Mouse (Mus musculus) lung, postnatal 0 days (tissue): Measurements from ENCODE around the gene Lmtk2. TPM values are rescaled to one million over a fixed set of nuclear protein-coding genes. Genes with fewer than 3 reads are reported as not detected.

Source experiments
- ATAC-seq: fragments of 200-750 bp; cut with Nextera tagmentation; 2 replicates; pipeline ENCODE4 v1.8.0; 2017; ENCODE audit warnings: moderate library complexity
- DNase-seq: peaks from one replicate; pipeline ENCODE4 v3.0.0-alpha.2; 2016; ENCODE audit warnings: low spot score
- H3K27ac ChIP-seq: fragments of 300-500 bp; sonication (generic); 2 replicates; pipeline ENCODE4 v1.5.1; 2014; ENCODE audit warnings: antibody characterized with exemption, mild to moderate bottlenecking, low read length, mixed read lengths
- H3K27me3 ChIP-seq: fragments of 300-500 bp; sonication (generic); replicated peaks from 2 replicates; pipeline ENCODE4 v1.6.1; 2014; ENCODE audit warnings: low read length, mixed read lengths; ENCODE audit not compliant: insufficient read depth
- H3K36me3 ChIP-seq: fragments of 300-500 bp; sonication (generic); 2 replicates; pipeline ENCODE4 v1.6.1; 2014; ENCODE audit warnings: low read length, mixed read lengths; ENCODE audit not compliant: insufficient read depth
- H3K4me1 ChIP-seq: fragments of 300-500 bp; sonication (generic); 2 replicates; pipeline ENCODE4 v1.6.1; 2014; ENCODE audit warnings: antibody characterized with exemption, low read depth, low read length, mixed read lengths; ENCODE audit not compliant: insufficient read depth
- H3K4me2 ChIP-seq: fragments of 300-500 bp; sonication (generic); replicated peaks from 2 replicates; pipeline ENCODE4 v1.6.1; 2014; ENCODE audit warnings: low read depth, mild to moderate bottlenecking, low read length, moderate library complexity, mixed read lengths
- H3K4me3 ChIP-seq: fragments of 300-500 bp; sonication (generic); 2 replicates; pipeline ENCODE4 v1.5.1; 2014; ENCODE audit warnings: low read depth, low read length
- H3K9ac ChIP-seq: fragments of 300-500 bp; sonication (generic); replicated peaks from 2 replicates; pipeline ENCODE4 v1.6.1; 2014; ENCODE audit warnings: low read depth, mild to moderate bottlenecking
- H3K9me3 ChIP-seq: fragments of 300-500 bp; sonication (generic); 2 replicates; pipeline ENCODE4 v1.6.1; 2016; ENCODE audit warnings: low read length, mixed read lengths
- CTCF ChIP-seq: IDR thresholded peaks from 2 replicates; pipeline ENCODE4 v1.5.1; 2016; ENCODE audit warnings: antibody characterized with exemption, mild to moderate bottlenecking
- EP300 ChIP-seq: IDR thresholded peaks from 2 replicates; pipeline ENCODE4 v1.6.1; 2016; ENCODE audit warnings: antibody characterized with exemption, mild to moderate bottlenecking, control low read depth
- WGBS: fragments of 180-500 bp; shearing (Covaris S2); extraction: QIAGEN DNeasy Blood & Tissue Kit; methylation state at CpG from one replicate; pipeline ENCODE4 v1.1.7; 2014; 5-methylcytosine and 5-hydroxymethylcytosine counted together
- polyA plus RNA-seq: library from polyadenylated mRNA; unstranded; fragments of >200 nt; fragmentation: Nextera tagmentation; extraction: Ambion mirVana; gene quantifications from 2 replicates; pipeline ENCODE4 v1.2.1, GENCODE M21; 2015

Lmtk2 gene
- polyA plus RNA-seq, 1 experiment from 2014 or later = 4.5 TPM

DNA sequence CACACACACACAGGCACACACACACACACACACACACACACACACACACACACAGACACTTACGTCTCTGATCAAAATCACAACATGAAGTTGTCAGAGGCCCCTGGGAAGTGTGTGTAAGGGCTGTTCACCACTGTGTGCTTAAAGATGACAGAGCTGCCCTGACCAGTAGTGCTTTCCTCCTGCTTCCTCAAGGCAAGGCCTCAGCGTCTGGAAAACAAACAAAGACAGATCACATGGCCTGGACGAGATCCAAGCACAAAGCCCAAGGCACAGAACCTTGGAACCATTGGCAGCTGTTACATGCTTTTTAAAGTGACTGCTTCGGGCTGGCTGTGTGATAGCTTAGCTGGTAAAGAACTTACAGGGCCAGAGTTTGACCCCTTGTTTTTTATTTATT lies 58.4 kb downstream of the Lmtk2 start:
- ATAC-seq (peak; percentile 93), DNase-seq (peak; percentile 95)
- no peaks in the 10 kb centered on the region for H3K27me3 ChIP-seq
- TF ChIP-seq CTCF = no peak
- TF ChIP-seq EP300 = no peak
- H3K9me3 ChIP-seq = no peaks in the 10 kb centered on the region
- 4% methylated on average over 4 of the region's 4 CpGs for WGBS
- no peaks in the 10 kb centered on the region for H3K4me1 ChIP-seq
- H3K9ac ChIP-seq = no peak overlapping the region
- peak overlapping the region; percentile 44 for H3K27ac ChIP-seq
- no peak overlapping the region for H3K4me2 ChIP-seq
- H3K36me3 ChIP-seq = no peaks in the 10 kb centered on the region
- H3K4me3 ChIP-seq = no peak overlapping the region

DNA sequence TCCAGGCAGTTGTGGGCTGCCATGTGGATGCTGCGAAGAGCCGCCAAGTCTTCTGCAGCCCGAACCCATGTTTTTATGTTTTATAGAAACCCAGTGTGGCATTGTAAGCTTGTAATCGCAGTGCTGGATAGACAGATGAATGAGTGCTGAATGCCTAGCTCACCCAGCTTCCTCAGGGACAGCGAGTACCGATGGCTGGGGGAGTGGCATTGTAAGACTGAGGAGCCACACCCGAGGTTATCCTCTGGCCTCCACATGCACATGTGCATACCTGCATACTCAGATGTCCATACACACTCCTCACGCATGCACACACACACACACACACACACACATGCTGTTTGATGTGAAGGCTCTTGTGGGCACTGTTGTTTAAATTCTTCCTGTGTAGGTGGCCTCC lies 58.9 kb downstream of the Lmtk2 start:
- no peaks in the 10 kb centered on the region for H3K27me3 ChIP-seq

DNA sequence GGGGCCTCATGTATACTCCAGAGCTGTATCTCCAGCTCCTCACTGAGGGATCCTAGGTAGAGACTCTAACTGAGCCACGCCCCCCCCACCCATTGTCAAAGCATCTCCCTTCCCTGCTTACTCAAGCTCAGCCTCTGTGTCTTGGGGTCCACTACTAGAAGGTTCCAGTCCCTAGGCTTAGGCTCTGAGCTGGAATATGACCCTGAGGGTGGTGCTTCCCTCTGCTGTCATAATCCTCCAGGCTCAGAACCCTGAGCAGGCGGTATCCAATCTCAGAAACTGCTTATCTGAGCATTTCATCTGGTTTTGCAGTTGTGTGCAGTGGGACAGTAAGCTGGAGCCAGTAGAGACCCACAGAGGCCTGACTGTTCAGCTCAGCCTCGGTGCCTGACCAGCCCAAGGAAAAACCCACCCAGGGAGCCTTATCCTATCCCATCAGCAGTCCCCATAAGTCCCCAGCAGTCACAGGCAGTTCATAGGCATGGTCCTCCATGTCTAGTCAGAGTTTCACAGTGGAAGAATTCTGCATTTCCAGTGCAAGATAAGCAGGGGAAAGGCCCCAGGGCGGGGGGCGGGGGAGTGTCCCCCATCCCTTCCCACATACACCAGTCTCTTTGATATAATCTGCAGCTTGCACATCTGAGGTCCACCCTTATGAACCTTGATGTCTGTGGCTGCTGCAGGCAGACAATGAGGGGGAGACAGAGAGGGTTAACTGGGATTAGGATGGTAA lies 62.0 kb downstream of the Lmtk2 start:
- H3K4me3 ChIP-seq = no peak overlapping the region
- H3K4me1 ChIP-seq = no peaks in the 10 kb centered on the region
- no peak for ATAC-seq
- H3K27me3 ChIP-seq = no peaks in the 10 kb centered on the region
- no peak overlapping the region for H3K4me2 ChIP-seq
- TF ChIP-seq EP300 (no peak), CTCF (no peak)
- no peak overlapping the region for H3K9ac ChIP-seq
- no peak overlapping the region for H3K27ac ChIP-seq
- no peak for DNase-seq
- 0 out of 2 replicates have a peak, but pooled peaks cover 6% of the 10 kb centered on the region for H3K36me3 ChIP-seq
- WGBS = 92% methylated on average over 5 of the region's 5 CpGs
- no peaks in the 10 kb centered on the region for H3K9me3 ChIP-seq

More for the DNA sequence above, 58.9 kb downstream of the Lmtk2 start:
- H3K36me3 ChIP-seq = no peaks in the 10 kb centered on the region
- peak; percentile 33 for DNase-seq
- no peak for TF ChIP-seq EP300
- no peak for TF ChIP-seq CTCF
- H3K9ac ChIP-seq = no peak overlapping the region
- no peaks in the 10 kb centered on the region for H3K9me3 ChIP-seq
- no peaks in the 10 kb centered on the region for H3K4me1 ChIP-seq
- 74% methylated on average over 8 of the region's 8 CpGs for WGBS
- ATAC-seq = peak; percentile 42; the same call in 1 of the 2 replicates
- H3K27ac ChIP-seq = peak overlapping the region; percentile 44
- H3K4me3 ChIP-seq = no peak overlapping the region
- H3K4me2 ChIP-seq = no peak overlapping the region

DNA sequence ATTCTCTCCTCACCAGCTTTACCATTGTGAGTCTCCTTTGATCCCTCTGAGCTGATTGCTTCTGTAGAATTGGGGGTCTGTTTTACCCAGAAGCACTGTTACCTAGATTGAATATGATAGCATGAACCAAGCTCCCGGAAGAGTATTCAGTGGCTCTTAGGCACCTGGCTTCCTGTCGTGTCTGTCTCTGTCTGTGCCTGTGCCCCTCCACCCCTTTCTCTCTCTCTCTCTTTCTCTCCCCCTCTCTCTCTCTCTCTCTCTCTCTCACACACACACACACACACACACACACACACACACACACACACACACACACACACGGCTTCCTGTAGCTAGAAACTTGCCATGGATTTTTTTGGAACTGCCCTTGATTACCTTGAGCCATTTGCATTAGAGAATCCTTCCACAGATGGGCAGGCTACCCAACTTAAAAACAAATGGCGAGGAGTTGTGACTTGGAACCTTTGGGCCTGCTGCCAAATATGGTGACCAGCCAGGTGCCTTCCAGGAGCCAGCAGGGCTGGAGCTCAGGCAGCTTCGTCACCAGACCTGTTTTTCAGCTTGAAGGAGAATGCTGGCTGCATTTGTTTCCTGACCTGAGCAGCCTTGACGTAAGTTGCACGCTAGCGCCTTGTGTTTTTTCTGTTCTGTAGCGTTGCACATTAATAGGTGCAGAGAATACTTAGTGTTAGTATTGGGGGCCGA lies 62.7 kb downstream of the Lmtk2 start:
- DNase-seq = peak; percentile 86
- H3K4me3 ChIP-seq = no peak overlapping the region
- H3K4me1 ChIP-seq = no peaks in the 10 kb centered on the region
- ATAC-seq = peak; percentile 71
- no peaks in the 10 kb centered on the region for H3K9me3 ChIP-seq
- H3K27ac ChIP-seq = no peak overlapping the region; the same call in 1 of the 2 replicates
- no peak for TF ChIP-seq CTCF
- TF ChIP-seq EP300 = no peak
- no peak overlapping the region for H3K4me2 ChIP-seq
- 64% methylated on average over 10 of the region's 10 CpGs for WGBS
- H3K9ac ChIP-seq = no peak overlapping the region
- 0 out of 2 replicates have a peak, but pooled peaks cover 6% of the 10 kb centered on the region for H3K36me3 ChIP-seq
- no peaks in the 10 kb centered on the region for H3K27me3 ChIP-seq

DNA sequence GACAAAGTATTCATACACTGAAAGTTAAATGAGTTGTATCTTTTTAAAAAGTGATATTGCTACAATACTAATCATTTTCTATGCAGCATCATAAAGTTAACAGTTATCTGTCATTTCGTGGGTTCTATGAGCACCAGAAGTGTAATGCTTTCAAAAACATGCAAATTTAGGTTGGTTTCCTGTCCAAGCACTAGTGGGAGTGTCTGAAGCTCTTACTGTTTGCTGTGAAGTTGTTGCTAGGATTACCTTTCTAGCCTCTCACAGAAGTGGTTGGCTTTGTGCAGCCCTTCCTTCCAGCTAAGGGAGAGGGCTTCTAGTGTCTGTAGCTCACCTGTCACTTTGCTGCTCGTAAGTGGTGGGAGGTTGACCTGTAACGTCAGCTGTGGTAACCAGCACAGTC lies 65.5 kb downstream of the Lmtk2 start:
- H3K4me1 ChIP-seq = no peaks in the 10 kb centered on the region
- no peak overlapping the region for H3K27ac ChIP-seq
- H3K36me3 ChIP-seq = peaks cover 15% of the 10 kb centered on the region; the same call in 1 of the 2 replicates
- no peak overlapping the region for H3K4me2 ChIP-seq
- DNase-seq (no peak), ATAC-seq (no peak)
- H3K9me3 ChIP-seq = no peaks in the 10 kb centered on the region
- no peaks in the 10 kb centered on the region for H3K27me3 ChIP-seq
- H3K9ac ChIP-seq = no peak overlapping the region
- WGBS = 80% methylated on average over 3 of the region's 3 CpGs
- no peak overlapping the region for H3K4me3 ChIP-seq
- TF ChIP-seq EP300 (no peak), CTCF (no peak)

DNA sequence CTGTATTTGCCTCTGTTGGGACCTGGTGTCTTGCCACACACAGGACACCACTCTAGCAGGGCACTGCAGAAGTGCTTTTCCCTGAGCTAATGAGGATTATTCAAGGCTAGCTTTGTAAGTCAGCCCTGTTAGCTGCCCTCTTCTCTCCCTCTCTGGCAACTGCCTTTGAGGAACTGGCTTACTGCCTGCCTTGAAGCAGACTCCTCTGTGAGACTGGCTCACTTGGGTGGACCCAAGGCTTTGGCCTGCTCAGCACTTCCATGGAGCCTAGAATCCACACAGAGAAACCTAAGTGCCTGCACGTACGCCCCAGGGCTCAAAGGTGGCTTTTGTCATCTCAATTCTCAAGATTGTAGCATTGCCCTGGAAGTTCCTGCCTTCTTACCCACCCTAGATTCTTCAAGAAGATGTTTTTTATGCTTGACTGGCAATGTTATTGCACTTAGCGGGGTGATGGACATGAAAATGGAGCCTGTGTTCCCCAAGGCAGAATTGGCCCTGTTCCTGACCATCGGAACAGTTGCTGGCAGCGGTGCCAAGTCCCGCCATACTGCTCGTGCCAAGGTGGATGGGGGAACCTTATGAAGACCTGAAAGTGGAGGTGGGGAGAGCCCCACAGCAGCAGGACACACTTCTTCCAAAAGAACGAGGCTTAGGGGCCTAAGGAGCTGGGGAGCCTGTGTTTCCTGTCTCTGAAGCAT lies 69.2 kb downstream of the Lmtk2 start:
- DNase-seq (no peak), ATAC-seq (no peak)
- H3K9me3 ChIP-seq = no peaks in the 10 kb centered on the region
- no peak overlapping the region for H3K4me2 ChIP-seq
- no peak overlapping the region for H3K4me3 ChIP-seq
- H3K9ac ChIP-seq = no peak overlapping the region
- H3K27me3 ChIP-seq = no peaks in the 10 kb centered on the region
- H3K36me3 ChIP-seq = peaks cover 23% of the 10 kb centered on the region; the same call in 1 of the 2 replicates
- H3K4me1 ChIP-seq = no peaks in the 10 kb centered on the region
- no peak for TF ChIP-seq EP300
- no peak for TF ChIP-seq CTCF
- 92% methylated on average over 8 of the region's 8 CpGs for WGBS
- H3K27ac ChIP-seq = no peak overlapping the region
